Mouse (Mus musculus): Measurements from ENCODE around the gene Gm21244. TPM values are rescaled to one million over a fixed set of nuclear protein-coding genes. Genes with fewer than 3 reads are reported as not detected.
"Not testable (repeated sequence)": the region's sequence is repeated elsewhere in the genome, so short reads cannot be mapped to it uniquely, and the experiment has no call there.

The Gm21244 gene
- polyA plus RNA-seq (2012; ENCODE audit: insufficient read depth, insufficient read length, missing spikeins): not detected in 2 replicates

- H3K27ac ChIP-seq (replicated peaks; ENCODE audit: low read depth, low read length); H3K4me1 ChIP-seq (ENCODE audit: control insufficient read depth, insufficient read depth, insufficient read length, low read length); H3K4me3 ChIP-seq (ENCODE audit: insufficient read depth, low read depth, low read length): not testable (repeated sequence)
These were observed at the start of gene Gm21244 for GRCm38 (mm10) chrY:7169193-7169592. Gene Gm21244 (minus strand): TSS chrY:7169293.

Other genes starting within 250 kb of the Gm21244 start
- gene Gm28998, start 84.5 kb upstream of the Gm21244 start, polyA plus RNA-seq (2012; ENCODE audit: insufficient read depth, insufficient read length, missing spikeins): not detected in 2 replicates
- gene Gm21788, start 235.7 kb upstream of the Gm21244 start, polyA plus RNA-seq (2012; ENCODE audit: insufficient read depth, insufficient read length, missing spikeins): not detected in 2 replicates

Measured in brown adipose tissue, adult 24 weeks (tissue).